Mouse (Mus musculus): Measurements from ENCODE around the gene 1700001C02Rik. TPM values are rescaled to one million over a fixed set of nuclear protein-coding genes. Genes with fewer than 3 reads are reported as not detected.

1700001C02Rik gene
- polyA plus RNA-seq (2014; fragmentation: Illumina TruSeq; extraction: RNeasy Lipid Tissue Mini Kit (QIAGEN cat#74804); ENCODE audit: low read depth, low replicate concordance), result not detected

GRCm38 (mm10) chr5:30465861-30466260 lies at the start of gene 1700001C02Rik:
1700001C02Rik (plus strand) TSS chr5:30466047.

GRCm38 (mm10) chr5:30461821-30462220 lies 4.0 kb upstream of the 1700001C02Rik start, which contains the start of gene Otof:
Otof (minus strand) TSS chr5:30461932.

Other genes with a start within 250 kb of the 1700001C02Rik start
- 18.7 TPM for gene Selenoi, start 233.5 kb upstream of the 1700001C02Rik start, polyA plus RNA-seq (2014; fragmentation: Illumina TruSeq; extraction: RNeasy Lipid Tissue Mini Kit (QIAGEN cat#74804); ENCODE audit: low read depth, low replicate concordance)
- not detected for gene Drc1, start 184.7 kb upstream of the 1700001C02Rik start, polyA plus RNA-seq (2014; fragmentation: Illumina TruSeq; extraction: RNeasy Lipid Tissue Mini Kit (QIAGEN cat#74804); ENCODE audit: low read depth, low replicate concordance)
- gene Otof, start 4.1 kb upstream of the 1700001C02Rik start, polyA plus RNA-seq (2014; fragmentation: Illumina TruSeq; extraction: RNeasy Lipid Tissue Mini Kit (QIAGEN cat#74804); ENCODE audit: low read depth, low replicate concordance), result not detected
- gene Cib4, start 79.8 kb downstream of the 1700001C02Rik start, polyA plus RNA-seq (2014; fragmentation: Illumina TruSeq; extraction: RNeasy Lipid Tissue Mini Kit (QIAGEN cat#74804); ENCODE audit: low read depth, low replicate concordance), result not detected
- 0.32 TPM for gene Kcnk3, start 122.1 kb downstream of the 1700001C02Rik start, polyA plus RNA-seq (2014; fragmentation: Illumina TruSeq; extraction: RNeasy Lipid Tissue Mini Kit (QIAGEN cat#74804); ENCODE audit: low read depth, low replicate concordance)
- 6.8 TPM for gene Slc35f6, start 181.9 kb downstream of the 1700001C02Rik start, polyA plus RNA-seq (2014; fragmentation: Illumina TruSeq; extraction: RNeasy Lipid Tissue Mini Kit (QIAGEN cat#74804); ENCODE audit: low read depth, low replicate concordance)
- 2.0 TPM for gene Cenpa, start 200.7 kb downstream of the 1700001C02Rik start, polyA plus RNA-seq (2014; fragmentation: Illumina TruSeq; extraction: RNeasy Lipid Tissue Mini Kit (QIAGEN cat#74804); ENCODE audit: low read depth, low replicate concordance)
- 0.16 TPM for gene Dpysl5, start 245.5 kb downstream of the 1700001C02Rik start, polyA plus RNA-seq (2014; fragmentation: Illumina TruSeq; extraction: RNeasy Lipid Tissue Mini Kit (QIAGEN cat#74804); ENCODE audit: low read depth, low replicate concordance)

All from kidney, adult 10 weeks (tissue).